Mouse (Mus musculus) embryonic facial prominence, embryonic 11.5 days (tissue): ENCODE measurements around the gene Foxf1. TPM values are rescaled to one million over a fixed set of nuclear protein-coding genes. Genes with fewer than 3 reads are reported as not detected.

ENCODE experiments used
- ATAC-seq: fragments of 200-750 bp; cut with Nextera tagmentation; replicated peaks from 2 replicates; pipeline ENCODE4 v1.8.0; 2017; ENCODE audit warnings: low read depth; ENCODE audit not compliant: insufficient number of reproducible peaks, low FRiP score, low TSS enrichment
- DNase-seq: peaks from one replicate; pipeline ENCODE4 v3.0.0-alpha.2; 2015; ENCODE audit warnings: low spot score
- H3K27ac ChIP-seq: fragments of 300-500 bp; sonication (generic); replicated peaks from 2 replicates; pipeline ENCODE4 v1.5.1; 2014; ENCODE audit warnings: mild to moderate bottlenecking, low read depth, low read length, control low read depth
- H3K27me3 ChIP-seq: fragments of 300-500 bp; sonication (generic); 2 replicates; pipeline ENCODE4 v1.6.1; 2014; ENCODE audit warnings: mild to moderate bottlenecking, low read length, moderate library complexity, mixed read lengths; ENCODE audit not compliant: control insufficient read depth, insufficient read depth
- H3K36me3 ChIP-seq: fragments of 300-500 bp; sonication (generic); replicated peaks from 2 replicates; pipeline ENCODE4 v1.6.1; 2014; ENCODE audit warnings: low read depth, mild to moderate bottlenecking, low read length, moderate library complexity, mixed read lengths; ENCODE audit not compliant: control insufficient read depth, insufficient read depth
- H3K4me1 ChIP-seq: fragments of 300-500 bp; sonication (generic); 2 replicates; pipeline ENCODE4 v1.6.1; 2014; ENCODE audit warnings: low read length, mixed read lengths; ENCODE audit not compliant: control insufficient read depth, insufficient read depth
- H3K4me2 ChIP-seq: fragments of 300-500 bp; sonication (generic); 2 replicates; pipeline ENCODE4 v1.6.1; 2014; ENCODE audit warnings: low read depth, mild to moderate bottlenecking, control low read depth, low read length, moderate library complexity
- H3K4me3 ChIP-seq: fragments of 300-500 bp; sonication (generic); 2 replicates; pipeline ENCODE4 v1.5.1; 2014; ENCODE audit warnings: low read depth, low read length, control low read depth
- H3K9ac ChIP-seq: fragments of 300-500 bp; sonication (generic); replicated peaks from 2 replicates; pipeline ENCODE4 v1.6.1; 2014; ENCODE audit warnings: mild to moderate bottlenecking, control low read depth, low read length
- H3K9me3 ChIP-seq: fragments of 300-500 bp; sonication (generic); replicated peaks from 2 replicates; pipeline ENCODE4 v1.6.1; 2016; ENCODE audit warnings: mild to moderate bottlenecking, low read length, inconsistent platforms, mixed read lengths; ENCODE audit not compliant: control insufficient read depth
- WGBS: fragments of 180-500 bp; shearing (Covaris S2); extraction: QIAGEN DNeasy Blood & Tissue Kit; methylation state at CpG from one replicate; pipeline ENCODE4 v1.1.7; 2014; 5-methylcytosine and 5-hydroxymethylcytosine counted together
- microRNA-seq: library from miRNA; unstranded; fragments of <30 nt; microRNA quantifications from one replicate; pipeline ENCODE4, GENCODE M21; 2016; ENCODE audit warnings: borderline number of aligned reads
- polyA plus RNA-seq: library from polyadenylated mRNA; unstranded; fragments of >200 nt; fragmentation: Nextera tagmentation; extraction: Ambion mirVana; gene quantifications from 2 replicates; pipeline ENCODE4 v1.2.1, GENCODE M21; 2014

Gene Foxf1
- polyA plus RNA-seq, 1 experiment from 2014 or later: 19.6 TPM

DNA sequence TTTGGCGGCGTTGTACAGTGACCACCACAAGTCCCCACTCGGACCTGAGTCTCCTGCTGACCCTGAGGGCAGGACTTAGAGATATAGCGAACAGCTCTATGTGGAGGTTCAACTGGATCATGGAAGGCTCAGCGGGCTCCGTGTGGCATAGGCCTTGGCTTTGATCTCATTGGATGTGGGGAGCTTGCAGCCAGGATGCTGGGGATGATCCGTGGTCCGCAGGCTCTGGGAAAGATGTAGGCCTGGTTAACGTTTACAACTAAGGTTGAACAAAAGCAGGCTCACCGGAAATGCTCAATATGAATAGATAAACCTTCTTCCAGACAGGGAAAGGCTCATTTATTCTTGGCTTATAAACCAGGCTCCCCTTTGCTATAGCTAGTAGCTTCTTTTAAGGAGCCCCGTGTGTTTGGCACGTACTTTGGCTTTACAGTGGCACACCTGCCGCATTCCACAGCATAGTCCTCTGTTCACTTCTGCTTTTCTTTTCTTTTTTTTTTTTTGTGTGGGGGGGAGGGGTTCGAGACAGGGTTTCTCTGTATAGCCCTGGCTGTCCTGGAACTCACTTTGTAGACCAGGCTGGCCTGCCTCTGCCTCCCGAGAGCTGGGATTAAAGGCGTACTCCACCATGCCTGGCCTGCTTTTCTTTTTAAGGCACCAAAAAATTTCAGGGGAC lies 45.2 kb downstream of the Foxf1 start:
- peaks cover 15% of the 10 kb centered on the region for H3K4me1 ChIP-seq
- DNase-seq (peak; percentile 5), ATAC-seq (no peak)
- H3K4me3 ChIP-seq: peak overlapping the region; percentile 32; the same call in 1 of the 2 replicates
- WGBS: 16% methylated on average over 16 of the region's 16 CpGs
- no peaks in the 10 kb centered on the region for H3K36me3 ChIP-seq
- no peaks in the 10 kb centered on the region for H3K9me3 ChIP-seq
- no peak overlapping the region for H3K27ac ChIP-seq
- H3K9ac ChIP-seq: peak overlapping the region; percentile 59; the same call in 1 of the 2 replicates
- H3K4me2 ChIP-seq: no peak overlapping the region; the same call in 1 of the 2 replicates
- peaks cover 53% of the 10 kb centered on the region for H3K27me3 ChIP-seq

DNA sequence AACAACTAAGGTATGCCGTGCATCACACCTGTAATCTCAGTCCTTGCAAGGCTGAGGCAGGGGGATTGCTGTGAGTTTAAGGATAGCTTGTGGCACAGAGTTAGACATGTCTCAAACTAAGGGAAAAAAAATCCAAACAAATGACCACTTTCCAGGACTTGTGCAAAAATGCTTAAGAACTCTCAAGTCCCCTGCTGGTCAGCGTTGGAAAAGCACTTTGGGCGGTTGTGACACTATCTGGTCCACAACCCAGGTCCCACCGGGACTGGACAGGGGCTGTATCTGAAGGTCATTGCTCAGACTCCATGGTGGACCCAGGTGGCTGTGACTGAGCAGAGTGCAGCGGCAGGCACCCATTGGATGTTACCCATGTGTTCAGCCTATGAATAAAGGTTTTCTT lies 46.3 kb downstream of the Foxf1 start:
- H3K9ac ChIP-seq: no peak overlapping the region
- no peak for ATAC-seq
- H3K4me2 ChIP-seq: no peak overlapping the region
- peak; percentile 77 for DNase-seq
- WGBS: 26% methylated on average over 5 of the region's 5 CpGs
- H3K4me3 ChIP-seq: no peak overlapping the region
- no peaks in the 10 kb centered on the region for H3K36me3 ChIP-seq
- no peaks in the 10 kb centered on the region for H3K9me3 ChIP-seq
- H3K27me3 ChIP-seq: peaks cover 46% of the 10 kb centered on the region
- H3K27ac ChIP-seq: no peak overlapping the region
- peaks cover 12% of the 10 kb centered on the region for H3K4me1 ChIP-seq

DNA sequence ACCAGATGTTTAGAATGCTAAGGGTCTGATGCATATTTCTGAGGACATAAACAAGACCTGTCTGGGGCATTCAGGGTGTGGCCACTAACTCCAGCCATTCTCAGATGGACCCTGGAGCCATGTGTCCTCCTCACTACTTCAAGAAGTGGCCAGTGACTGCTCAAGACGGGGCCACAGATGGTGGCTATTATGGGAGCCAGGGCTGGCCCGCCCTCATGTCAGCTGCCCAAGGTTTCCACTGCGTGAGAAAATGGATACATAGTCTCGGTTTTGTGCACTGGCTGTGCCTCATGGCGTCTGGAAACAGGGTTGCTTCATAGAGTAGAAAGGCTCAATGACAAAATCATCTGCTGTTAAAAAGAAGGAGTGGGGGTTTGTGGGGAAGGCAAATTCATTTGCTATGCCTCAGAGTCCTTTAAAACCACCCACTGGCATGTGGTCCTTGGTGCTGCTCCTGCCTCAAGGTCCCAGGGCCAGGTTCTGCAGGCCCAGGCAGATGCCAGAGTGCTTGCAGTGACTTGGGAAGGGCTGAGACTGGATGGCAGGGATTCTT lies 48.9 kb downstream of the Foxf1 start:
- Histone ChIP-seq H3K4me3 (no peak overlapping the region), H3K9ac (no peak overlapping the region), H3K4me2 (no peak overlapping the region), H3K4me1 (peaks cover 7% of the 10 kb centered on the region), H3K9me3 (0 out of 2 replicates have a peak, but pooled peaks cover 2% of the 10 kb centered on the region), H3K36me3 (no peaks in the 10 kb centered on the region), H3K27ac (no peak overlapping the region), H3K27me3 (peaks cover 22% of the 10 kb centered on the region)
- no peak for ATAC-seq
- WGBS: 51% methylated on average over 5 of the region's 5 CpGs
- DNase-seq: no peak

- H3K27ac ChIP-seq: no peak overlapping the region
- peaks cover 13% of the 10 kb centered on the region for H3K27me3 ChIP-seq
- no peaks in the 10 kb centered on the region; the same call in 1 of the 2 replicates for H3K4me1 ChIP-seq
- H3K4me2 ChIP-seq: no peak overlapping the region
- no peak for DNase-seq
- H3K36me3 ChIP-seq: no peaks in the 10 kb centered on the region
- 0 out of 2 replicates have a peak, but pooled peaks have one; percentile 24 for ATAC-seq
- 0 out of 2 replicates have a peak, but pooled peaks cover 2% of the 10 kb centered on the region for H3K9me3 ChIP-seq
- H3K4me3 ChIP-seq: no peak overlapping the region
- WGBS: 90% methylated on average over 10 of the region's 10 CpGs
- no peak overlapping the region for H3K9ac ChIP-seq
These were observed 49.9 kb downstream of the Foxf1 start for GRCm38 (mm10) chr8:121134102-121134501.

- ATAC-seq (no peak), DNase-seq (no peak)
- Histone ChIP-seq H3K4me1 (no peaks in the 10 kb centered on the region; the same call in 1 of the 2 replicates), H3K36me3 (no peaks in the 10 kb centered on the region), H3K9me3 (0 out of 2 replicates have a peak, but pooled peaks cover 2% of the 10 kb centered on the region), H3K27me3 (peaks cover 9% of the 10 kb centered on the region), H3K27ac (no peak overlapping the region), H3K4me2 (no peak overlapping the region), H3K4me3 (no peak overlapping the region), H3K9ac (no peak overlapping the region)
- 89% methylated on average over 11 of the region's 11 CpGs for WGBS
These were observed 50.3 kb downstream of the Foxf1 start for GRCm38 (mm10) chr8:121134512-121134911.

GRCm38 (mm10) chr8:121136856-121137255 lies 52.7 kb downstream of the Foxf1 start:
- Histone ChIP-seq H3K27me3 (no peaks in the 10 kb centered on the region), H3K4me3 (no peak overlapping the region), H3K9ac (no peak overlapping the region), H3K4me1 (no peaks in the 10 kb centered on the region; the same call in 1 of the 2 replicates), H3K36me3 (no peaks in the 10 kb centered on the region), H3K9me3 (0 out of 2 replicates have a peak, but pooled peaks cover 2% of the 10 kb centered on the region), H3K4me2 (no peak overlapping the region), H3K27ac (no peak overlapping the region)
- DNase-seq: no peak
- ATAC-seq: no peak
- 95% methylated on average over 6 of the region's 6 CpGs for WGBS

Small RNAs within 50 kb of the gene (microRNA-seq; reads per million reads assigned to microRNA genes)
- not detected for gene Gm27530

Other genes starting within 250 kb of the Foxf1 start
- 50.0 and 52.5 TPM in 2 replicates for gene Mthfsd, start 24.0 kb downstream of the Foxf1 start, polyA plus RNA-seq
- gene Foxc2, start 31.8 kb downstream of the Foxf1 start, polyA plus RNA-seq: 15.1 and 15.7 TPM in 2 replicates
- 4.4 and 4.7 TPM in 2 replicates for gene Foxl1, start 43.6 kb downstream of the Foxf1 start, polyA plus RNA-seq